Mouse (Mus musculus): ENCODE measurements around the gene Bcl2.
A peak's percentile ranks its signal among the peaks of the same experiment; 100 is the strongest.
"Not testable (repeated sequence)": the region's sequence is repeated elsewhere in the genome, so short reads cannot be mapped to it uniquely, and the experiment has no call there.

Gene Bcl2

DNA sequence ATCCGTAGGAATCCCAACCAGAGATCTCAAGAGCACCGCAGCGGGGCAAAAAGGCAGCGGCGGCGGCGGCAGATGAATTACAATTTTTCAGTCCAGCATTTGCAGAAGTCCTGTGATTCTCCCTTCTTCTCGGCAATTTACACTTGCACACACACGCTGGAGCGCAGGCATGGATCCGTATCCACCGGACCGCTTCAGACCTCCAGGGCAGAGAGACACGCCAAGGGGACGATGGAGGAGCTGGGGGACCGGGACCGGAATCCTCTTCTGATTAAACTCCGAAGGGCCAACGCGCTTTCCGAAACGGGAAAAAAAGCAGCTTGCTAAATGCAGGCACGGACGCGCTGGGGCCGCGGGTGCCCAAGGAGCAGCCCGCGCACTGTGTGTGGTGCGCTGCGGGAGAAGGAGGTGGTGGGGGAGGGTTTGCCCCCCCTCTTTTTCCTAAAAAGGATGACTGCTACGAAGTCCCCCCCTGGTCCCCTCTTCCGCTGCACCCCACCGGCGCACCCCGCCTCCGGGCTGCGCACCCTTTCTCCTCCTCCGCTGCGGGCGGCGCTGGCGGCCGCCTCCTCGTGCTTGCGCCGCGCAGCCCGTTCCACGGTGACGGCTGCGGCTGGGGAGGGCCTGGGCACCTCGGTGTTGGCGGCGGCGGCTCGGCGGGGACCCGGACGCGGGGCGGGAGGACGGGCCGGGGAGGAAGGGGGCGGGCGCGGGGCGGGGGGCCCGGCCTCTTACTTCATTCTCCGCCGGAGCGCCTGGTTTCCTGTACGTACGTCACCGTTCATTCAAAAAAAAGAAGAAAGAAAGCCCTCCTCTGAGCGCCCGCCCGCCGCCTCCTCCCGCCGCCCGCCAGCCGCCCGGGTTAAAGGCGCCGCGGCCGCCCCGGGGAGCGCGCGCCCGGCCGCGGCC lies at the start of gene Bcl2:
Gene Bcl2, minus strand, starts transcription at position 654 of the 909 bp plus-strand sequence.
- peak; percentile 53 to 67 for DNase-seq (ENCODE audit: low spot score in 2 of 2)

DNA sequence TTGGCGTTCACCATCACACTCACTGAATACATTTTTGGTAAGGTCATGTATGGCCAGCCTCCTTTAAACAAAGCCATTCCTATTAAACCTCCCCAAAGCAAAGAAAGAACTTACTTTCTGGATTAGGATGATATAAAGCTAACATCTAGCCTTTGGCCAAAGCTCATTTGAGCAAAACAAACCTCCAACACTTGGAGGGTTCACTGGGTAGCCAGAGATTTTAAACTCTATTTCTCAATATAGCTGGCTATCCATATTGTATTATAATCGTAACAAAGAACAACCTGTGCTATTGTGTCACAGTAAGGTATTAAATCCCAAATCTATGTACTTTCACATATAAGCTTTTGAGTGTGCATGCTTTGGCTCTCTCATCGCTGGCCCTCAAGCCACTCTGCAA lies 46.7 kb upstream of the Bcl2 start:
- no peak for DNase-seq (ENCODE audit: low spot score in 2 of 2)

DNA sequence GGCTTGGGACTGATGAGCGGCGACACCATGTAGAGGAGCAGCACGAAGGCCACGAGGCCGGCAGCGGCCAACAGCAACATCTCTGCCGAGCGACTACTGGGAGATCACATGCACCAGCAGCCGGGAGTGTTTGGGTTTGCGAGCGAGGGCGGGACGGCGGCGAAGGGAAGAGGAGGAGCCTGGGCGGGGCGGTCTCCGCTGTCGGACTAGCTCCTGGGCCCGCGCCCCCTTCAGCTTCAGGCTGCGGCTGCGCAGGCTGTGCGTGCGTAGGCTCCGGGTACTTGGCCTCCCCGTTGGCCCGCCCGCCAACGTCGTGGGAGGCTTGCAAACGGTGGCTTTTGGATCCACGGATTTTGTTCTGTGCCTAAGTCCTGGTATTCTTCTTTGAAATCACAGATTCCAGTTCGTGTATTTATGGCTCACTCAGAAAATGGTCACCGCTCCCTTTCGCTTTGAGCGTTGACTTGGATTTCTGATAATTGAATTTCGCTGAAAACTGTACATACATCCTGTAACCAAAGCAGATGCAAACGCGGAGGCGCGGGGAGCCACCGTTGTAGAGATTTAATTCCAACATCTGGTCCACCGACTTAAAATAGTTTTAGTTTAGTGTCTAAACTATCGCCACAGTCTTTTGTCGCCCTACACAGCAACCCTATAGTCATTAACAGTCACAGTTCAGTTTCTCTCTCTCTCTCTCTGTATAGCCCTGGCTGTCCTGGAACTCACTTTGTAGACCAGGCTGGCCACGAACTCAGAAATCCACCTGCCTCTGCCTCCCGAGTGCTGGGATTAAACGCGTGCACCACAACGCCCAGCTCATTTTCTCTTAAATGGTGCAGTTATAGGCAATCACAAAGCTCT lies 45.7 kb upstream of the Bcl2 start, which contains the start of gene Kdsr:
Gene Kdsr, minus strand, starts transcription at position 156 of the 864 bp plus-strand sequence.
- peak; percentile 98 for DNase-seq (ENCODE audit: low spot score in 2 of 2)

DNA sequence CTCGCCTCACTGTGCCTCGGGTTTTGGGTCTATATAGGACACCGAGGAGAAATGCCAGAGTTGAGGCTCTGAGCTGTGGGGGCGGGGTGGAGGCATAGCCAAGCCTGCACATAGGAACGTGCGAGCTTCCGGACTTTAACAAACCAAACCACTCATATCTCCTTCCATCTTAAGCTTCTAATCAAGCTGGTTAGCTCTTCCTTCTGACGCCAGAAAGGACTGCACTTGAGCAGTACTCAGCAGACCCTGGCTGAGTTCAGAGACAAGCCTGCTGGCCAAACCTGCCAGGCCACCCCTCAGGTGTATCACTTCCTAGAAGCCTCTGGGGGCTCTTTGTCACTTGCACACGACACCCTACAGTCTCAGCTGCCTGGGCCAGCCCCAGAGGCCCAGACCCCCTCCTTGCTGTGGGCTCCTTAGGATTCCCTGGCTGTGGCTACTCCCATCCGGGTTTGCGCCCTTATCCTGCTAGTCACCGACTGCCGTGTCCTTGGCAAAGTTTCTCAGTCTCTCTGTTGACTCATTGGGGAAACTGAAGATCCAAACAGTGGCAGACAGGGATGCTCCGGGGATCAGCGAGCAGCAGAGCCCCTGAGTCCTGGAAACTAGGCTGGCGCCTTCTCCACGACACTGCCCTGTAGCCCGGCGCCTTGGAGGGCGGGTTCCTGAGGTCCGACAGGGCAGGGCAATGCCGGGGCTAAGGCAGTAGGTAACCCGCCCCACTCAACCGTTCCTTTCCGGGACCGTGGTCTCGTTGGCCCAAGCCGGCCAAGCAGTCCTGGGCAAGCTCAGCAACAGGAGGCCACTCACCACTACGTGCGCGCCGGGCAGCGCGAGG lies 44.9 kb upstream of the Bcl2 start:
- DNase-seq (ENCODE audit: low spot score in 2 of 2): peak; percentile 36 to 43

DNA sequence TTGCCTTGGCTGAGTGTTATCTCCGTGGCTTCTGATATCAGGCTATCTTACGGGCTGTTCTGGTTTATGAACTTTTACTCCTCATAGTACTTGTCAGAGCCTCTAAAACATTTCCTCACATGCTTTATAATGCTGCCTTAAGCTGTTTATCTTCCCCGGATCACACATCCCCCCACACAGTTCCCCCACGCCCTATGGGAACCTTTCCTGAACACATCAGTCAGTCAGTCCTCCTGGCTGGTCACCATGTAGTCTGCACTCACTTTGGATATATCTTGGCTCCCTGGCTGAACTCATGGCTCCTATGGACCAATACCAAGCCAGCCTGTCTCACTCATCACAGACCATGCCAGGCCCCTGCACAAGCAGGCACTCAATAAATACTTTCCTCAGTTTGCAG lies 42.6 kb upstream of the Bcl2 start:
- DNase-seq (ENCODE audit: low spot score in 2 of 2): no peak

DNA sequence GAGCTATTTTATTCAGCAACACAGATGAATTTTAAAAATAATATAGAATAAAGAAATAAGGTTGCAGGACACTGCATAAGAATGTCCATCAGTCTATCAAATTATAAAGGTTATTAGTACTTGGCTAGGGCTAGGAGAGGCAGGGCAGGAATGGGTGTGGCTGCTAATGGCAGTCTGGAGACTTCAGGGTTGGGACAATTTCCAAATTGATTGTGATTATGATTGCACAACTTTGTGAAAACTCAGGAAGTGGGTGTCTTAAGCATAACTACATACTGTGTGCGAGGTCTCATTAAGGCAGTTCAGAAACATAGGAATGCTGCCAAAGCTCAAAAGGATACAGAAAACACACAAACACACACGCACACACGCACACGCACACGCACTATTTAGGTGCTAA lies 37.9 kb upstream of the Bcl2 start:
- no peak for DNase-seq (ENCODE audit: low spot score in 2 of 2)

DNA sequence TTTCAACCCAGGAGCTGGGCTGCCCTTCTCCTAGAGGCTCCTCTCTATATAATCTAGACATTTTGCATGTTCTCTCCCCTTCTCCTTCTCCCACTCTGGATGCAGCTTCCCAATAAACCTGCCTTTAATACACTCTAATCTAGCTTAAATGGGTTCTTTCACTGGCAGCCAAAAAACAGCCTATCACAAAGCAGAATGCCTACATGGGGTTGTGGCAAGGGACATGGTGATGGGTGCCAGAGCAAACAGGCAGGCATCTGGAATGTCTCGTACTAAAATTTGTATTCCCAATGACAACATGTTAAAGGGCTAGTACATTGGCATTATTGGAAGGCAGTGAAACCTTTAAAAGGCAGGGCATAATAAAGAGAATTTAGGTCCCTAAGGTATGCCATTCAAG lies 36.6 kb upstream of the Bcl2 start:
- DNase-seq (ENCODE audit: low spot score in 2 of 2): no peak

DNA sequence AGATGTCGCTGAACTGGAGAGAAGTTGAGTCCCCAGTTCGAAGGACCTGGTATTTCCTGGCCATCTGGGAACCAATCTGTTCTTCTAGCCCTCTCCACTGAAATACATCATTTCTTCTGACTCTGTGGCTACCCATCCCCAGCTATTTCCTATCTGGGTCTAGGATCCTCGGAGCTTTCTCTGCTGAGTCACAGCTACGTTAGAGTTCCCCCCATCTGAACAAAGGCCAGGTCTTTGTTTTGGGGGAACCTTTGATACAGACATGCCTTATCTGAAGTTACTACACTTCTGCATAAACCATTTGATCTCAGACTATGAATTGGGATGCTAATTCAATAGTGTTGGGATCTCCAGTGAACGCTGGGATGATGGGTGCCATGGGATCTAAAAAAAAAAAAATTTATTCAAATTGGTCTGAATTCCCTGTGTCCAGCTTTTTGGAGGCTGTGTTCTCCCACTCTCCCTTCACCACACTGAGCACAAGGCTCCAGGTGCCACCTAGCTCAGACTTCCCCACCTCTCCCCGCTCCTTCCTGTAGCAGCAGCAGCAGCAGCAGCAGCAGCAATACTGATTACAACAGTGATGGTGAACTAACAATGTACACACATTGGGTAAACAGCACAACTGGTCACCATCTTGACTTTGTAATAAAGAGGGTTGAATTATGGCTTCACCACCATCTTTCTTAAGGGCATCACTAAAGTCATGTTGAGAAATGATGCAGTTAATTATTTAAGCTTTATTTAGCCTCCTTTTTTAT lies 34.7 kb upstream of the Bcl2 start:
- DNase-seq (ENCODE audit: low spot score in 2 of 2): no peak

DNA sequence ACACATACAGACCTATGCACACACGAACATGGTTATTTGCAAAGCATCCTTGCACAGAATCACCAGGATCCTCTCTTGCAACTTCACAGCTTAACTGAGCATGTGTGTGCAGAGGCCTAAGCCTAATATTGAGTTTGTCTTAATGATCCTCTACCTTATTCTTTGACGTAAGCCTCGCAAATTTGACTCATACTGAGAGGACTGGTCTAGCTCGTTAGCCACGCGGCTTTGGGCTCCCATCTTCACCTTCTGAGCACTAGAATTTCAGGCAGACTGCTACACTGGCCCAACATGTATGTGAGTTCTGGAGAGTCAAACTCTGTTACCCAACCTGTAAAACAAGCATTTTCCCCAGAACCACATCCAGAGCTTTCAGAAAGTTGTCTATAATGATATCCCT lies 28.9 kb upstream of the Bcl2 start:
- no peak for DNase-seq (ENCODE audit: low spot score in 2 of 2)

DNA sequence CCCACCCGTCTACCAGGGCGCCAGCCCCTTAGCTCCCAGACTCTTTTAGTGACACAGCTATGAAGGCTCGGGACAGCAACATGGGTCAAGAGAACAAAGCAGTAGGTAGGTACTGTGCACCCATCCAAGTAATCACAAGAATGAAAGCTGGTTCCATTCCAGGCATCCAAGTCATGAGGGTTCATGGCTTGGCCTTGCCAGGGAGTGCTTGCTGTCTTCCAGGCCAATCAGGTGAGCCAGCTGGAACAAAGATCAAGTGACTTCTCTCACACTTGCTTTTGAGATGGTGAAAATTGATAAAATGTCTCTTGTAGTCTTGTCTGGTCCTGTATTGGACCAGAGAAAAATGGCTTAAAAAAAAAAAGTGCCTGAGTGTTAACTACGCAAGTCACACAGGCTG lies 26.7 kb upstream of the Bcl2 start:
- no peak for DNase-seq (ENCODE audit: low spot score in 2 of 2)

DNA sequence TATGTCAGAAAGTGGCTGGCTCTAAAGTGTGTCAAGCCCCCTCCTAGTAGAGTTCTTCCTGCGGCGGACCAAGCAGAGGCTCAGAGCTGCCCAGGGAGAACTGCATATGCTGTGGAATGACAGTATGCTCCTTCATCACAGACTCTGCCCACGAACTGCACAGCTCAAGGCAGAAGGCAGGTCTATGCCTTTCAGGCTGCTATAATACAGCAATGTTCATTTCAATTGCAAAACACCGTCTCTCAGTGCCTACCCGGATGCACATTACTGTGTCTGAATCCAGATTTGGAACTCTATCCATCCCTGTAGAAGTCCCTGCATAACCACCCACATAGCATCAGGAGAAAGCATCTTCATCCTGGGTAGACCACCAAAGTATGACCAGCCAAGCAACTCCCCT lies 25.7 kb upstream of the Bcl2 start:
- DNase-seq (ENCODE audit: low spot score in 2 of 2): no peak

DNA sequence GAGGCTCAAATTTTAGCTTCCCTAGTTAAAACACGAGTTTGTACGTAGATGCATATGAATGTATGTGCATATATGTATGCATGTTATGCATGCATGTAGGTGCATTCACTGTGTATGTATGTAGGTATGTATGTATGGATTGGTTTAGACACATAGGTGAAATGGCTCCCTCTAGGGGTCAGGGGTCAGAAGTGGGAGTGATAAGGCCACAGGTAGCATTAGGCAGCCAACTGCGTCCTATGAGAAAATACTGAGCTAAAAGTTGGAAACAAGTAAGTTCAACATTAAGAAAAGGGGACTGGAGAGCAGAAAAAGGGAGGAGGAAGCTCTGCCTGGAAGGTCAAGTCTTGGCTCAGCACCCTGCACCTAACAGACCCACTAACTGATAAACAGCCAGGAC lies 24.0 kb upstream of the Bcl2 start:
- no peak for DNase-seq (ENCODE audit: low spot score in 2 of 2)

DNA sequence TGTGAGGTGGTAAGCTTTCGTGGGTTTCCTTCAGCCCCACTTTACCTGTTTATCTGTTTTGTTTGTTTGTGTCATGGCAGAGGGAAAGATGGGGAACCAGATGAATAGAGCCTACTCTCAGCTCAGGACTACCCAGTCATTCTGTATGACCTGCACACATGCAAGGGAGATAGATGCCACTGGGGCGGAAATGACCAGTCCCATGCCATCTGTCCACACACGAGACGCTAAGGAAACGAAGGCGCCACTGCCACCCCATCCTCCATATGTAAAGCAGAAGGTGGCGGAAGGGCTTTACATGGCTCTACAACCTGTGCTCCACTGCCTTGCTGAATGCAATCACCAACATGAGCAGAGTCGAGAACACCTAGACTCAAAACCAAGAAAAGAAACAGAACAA lies 22.1 kb upstream of the Bcl2 start:
- DNase-seq (ENCODE audit: low spot score in 2 of 2): no peak

DNA sequence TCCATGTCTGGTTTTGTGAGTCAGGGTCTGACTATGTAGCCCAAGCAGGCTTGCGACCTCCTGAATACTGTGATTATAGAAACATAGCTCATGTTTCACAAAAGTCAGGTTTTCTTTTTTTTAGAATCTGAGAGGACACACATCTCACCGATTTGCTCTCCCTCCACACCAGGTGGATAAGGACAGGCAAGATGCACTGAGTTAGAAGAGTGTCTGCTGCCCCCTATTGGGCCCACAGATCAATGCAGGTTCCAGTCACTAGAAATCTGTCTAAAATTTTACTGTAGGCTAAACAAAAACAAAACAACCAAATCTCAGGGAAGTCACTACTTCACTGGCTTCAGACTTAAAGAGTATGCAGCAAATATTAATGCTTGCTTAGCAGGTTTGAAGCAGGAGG lies 21.5 kb upstream of the Bcl2 start:
- no peak for DNase-seq (ENCODE audit: low spot score in 2 of 2)

DNA sequence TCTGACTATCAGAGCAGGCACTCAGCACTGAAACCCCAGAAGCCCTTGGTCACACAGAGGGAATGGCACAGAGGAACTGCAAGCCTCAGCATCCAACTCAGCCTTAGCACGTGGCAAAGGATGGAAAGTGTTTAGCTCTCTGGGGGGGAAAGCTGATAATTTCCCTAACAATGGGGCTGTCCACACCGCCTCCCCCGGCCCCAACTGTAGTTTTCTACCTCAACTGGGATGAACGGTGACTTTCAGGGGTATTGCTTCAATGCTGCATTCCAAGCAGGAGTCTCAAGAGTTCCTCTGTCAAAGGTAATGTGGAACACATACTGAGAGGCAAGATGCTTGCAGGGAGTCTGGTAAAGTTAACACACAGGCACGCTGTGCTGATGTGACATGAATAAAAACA lies 8.0 kb upstream of the Bcl2 start:
- DNase-seq (ENCODE audit: low spot score in 2 of 2): no peak

DNA sequence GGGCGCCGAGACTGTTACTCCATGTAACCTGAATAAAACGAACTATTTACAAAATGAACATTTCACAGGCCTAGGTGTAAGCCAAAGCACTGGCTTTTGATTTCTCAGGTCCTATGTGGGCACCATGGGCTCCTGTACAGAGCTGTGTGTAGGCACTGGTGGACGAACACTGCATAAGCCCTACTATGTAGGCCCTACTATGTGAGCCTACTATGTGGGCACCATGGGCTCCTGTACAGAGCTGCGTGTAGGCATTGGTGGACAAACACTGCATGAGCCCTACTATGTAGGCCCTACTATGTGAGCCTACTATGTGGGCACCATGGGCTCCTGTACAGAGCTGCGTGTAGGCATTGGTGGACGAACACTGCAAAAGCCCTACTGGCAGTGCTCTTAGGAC lies 3.7 kb upstream of the Bcl2 start:
- DNase-seq (ENCODE audit: low spot score in 2 of 2): not testable (repeated sequence)

DNA sequence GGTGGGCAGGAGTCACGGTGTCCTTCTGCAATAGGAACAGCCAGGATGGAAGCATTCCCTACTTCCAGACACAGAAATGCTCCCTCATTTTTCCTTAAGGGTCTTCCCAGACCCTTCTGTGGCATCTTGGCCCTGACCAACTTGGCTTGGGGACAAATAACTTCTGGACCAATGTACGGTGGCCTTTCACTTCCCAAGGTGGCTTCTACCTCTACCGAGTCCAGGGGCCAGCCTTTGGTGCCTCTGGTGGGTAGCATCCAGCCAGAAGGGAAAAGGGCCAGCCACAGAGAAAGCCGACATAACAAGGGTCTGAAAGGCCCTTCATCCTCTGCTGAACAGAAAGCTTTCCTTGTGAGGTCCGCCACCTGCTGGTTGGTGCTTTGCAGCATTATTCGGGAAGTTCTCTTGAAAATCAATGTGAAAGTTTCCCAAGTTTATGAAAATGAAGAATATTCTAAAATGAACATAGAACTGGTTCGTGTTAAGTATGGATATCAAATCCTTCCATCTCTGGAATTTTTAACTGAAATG lies 3.1 kb upstream of the Bcl2 start:
- peak; percentile 58 to 64 for DNase-seq (ENCODE audit: low spot score in 2 of 2)

DNA sequence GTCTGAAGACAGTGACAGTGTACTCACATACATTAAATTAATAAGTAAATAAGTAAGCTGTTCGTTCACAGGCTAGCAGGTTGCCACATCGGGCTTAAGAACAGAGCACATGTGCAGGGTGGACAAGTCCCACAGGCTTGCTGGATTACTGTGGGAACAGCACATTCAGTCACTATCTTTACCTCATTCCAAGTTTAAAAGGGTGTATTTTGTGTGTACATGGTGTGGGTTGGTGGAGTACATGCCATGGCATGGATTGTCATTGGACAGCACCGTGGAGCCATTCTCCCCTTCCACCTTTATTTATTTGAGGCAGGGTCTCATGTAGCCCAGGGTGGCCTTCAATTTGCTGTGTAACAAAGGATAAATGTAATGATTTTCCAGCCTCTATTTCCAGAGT lies 2.1 kb upstream of the Bcl2 start:
- DNase-seq (ENCODE audit: low spot score in 2 of 2): no peak

DNA sequence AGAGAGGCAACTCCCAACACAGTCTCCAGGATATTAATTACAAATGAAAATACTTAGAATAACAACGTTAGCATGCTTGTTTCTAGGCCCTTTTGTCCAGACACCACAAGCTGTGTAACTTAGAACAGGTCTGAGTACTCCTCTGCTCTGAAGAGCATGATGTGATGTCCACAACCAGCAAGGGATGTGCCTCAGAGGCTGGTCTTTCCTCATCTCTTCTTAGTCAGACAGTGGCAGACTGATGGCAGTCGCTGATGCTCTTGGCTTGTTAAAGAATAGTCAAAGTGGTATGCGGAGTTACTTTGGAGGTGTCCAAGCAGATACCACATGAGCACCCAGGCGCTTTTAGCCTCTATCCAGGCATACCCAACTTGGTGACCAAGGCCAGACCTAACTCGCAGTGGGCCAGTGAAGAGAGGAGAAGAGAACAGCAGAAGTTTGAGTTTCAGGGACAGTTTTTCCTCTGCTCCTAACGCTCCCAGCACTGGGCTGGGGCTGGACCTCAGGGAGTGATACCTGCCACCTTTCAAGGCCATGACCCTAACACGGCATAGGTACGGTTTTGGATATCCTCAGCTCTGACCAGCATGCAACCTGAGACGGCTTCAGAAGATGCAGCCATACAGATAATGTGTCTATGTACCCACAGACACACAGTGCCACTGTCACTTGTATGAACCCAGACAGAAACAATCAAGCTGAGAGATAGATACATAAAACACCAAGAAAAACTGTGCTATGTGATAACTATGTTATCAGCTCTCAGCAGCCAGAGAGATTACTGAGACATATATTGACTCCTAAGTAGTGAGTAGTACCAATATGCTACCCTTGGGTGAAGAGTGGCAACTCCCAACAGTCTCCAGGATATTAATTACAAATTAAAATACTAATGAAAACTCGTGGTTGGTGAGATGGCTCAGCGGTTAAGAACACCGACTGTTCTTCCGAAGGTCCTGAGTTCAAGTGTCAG lies 1.3 kb upstream of the Bcl2 start:
- DNase-seq (ENCODE audit: low spot score in 2 of 2): no peak

DNA sequence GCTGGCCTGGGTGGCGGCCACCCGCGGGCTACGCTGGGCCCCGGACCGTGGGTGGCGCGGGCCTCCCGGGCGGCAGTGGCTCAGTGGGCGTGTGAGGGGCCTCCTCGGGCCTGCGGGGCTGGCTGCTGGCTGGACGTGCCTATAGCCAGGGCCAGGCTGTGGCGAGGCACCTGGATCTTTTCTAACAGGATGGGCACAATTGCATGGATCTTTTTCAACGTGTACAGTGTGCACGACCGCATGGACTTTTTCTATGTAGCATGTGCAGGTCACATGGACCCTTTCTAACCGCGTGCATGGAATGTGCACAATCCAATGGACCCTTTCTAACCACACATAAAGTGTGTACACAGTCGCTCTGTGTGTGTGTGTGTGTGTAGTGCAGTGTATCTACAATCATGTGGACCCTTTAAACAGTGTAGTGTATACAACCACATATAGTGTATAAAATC lies 482 bp upstream of the Bcl2 start:
- no peak for DNase-seq (ENCODE audit: low spot score in 2 of 2)

All from right cerebral cortex, postnatal 36 days (tissue).